Mouse (Mus musculus): ENCODE data around the gene Cpt2. TPM values are rescaled to one million over a fixed set of nuclear protein-coding genes. Genes with fewer than 3 reads are reported as not detected.

Cpt2 gene
- total RNA-seq, 1 experiment = 11.0 TPM

DNA sequence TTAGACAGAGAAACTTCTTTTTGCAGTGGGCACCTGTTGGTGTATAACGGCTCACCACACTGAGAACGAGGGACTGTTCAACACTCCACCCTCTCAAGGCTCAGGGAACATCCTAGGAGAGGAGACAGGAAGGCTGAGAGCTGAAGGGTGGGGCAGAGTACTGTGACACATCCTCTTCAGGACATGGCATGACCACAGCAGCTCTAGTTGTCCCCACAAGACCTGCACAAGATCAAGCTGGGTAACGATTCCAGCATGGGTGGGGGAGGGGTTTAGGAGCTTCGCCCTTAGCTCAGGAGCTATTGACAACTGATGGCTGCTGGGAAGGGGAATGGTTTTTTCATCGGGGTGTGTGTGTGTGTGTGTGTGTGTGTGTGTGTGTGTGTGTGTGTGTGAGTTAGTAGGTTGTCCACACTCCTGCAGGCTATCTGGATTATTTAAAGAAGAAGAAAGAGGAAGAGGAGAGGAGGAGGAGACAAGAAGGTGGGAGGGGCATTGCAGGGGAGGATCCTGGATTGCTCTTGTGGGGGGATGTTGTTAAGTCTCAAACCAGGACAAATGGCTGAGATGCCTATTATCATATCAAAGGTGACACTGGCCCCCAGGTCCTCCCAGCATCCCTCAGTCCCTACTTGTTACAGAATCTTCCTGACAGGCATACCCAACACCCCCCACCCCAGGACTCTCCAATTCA is 43.2 kb upstream of the Cpt2 start:
- DNase-seq (ENCODE audit: low read depth, low spot score) = no peak
- no peaks in the 10 kb centered on the region for H3K9me3 ChIP-seq (ENCODE audit: control insufficient read depth, insufficient read depth, low read depth, low read length)
- no peaks in the 10 kb centered on the region for H3K36me3 ChIP-seq (ENCODE audit: control insufficient read depth, insufficient read depth, low read length, poor library complexity, severe bottlenecking)
- no peak overlapping the region for H3K9ac ChIP-seq (ENCODE audit: insufficient read depth, low read depth, low read length, poor library complexity, severe bottlenecking)
- TF ChIP-seq ZC3H11A (IDR thresholded peaks at IDR 0.05; ENCODE audit: borderline replicate concordance, low read depth, low read length) = no peak
- no peak for TF ChIP-seq MAFK (IDR thresholded peaks at IDR 0.05; ENCODE audit: insufficient read depth, low read depth, low read length)
- no peak for TF ChIP-seq ZNF384 (IDR thresholded peaks at IDR 0.05; ENCODE audit: low read depth, low read length)
- TF ChIP-seq CHD2 (IDR thresholded peaks at IDR 0.05; ENCODE audit: low read depth, low read length) = no peak
- no peak for TF ChIP-seq HCFC1 (IDR thresholded peaks at IDR 0.05; ENCODE audit: borderline replicate concordance, insufficient read depth, low read length)
- in situ Hi-C loops (cut with MboI; ENCODE audit: low sequenced_read_pairs in 2 of 2, unreplicated experiment in 2 of 2) = no loop called here
- no peak overlapping the region for H3K4me3 ChIP-seq (ENCODE audit: insufficient read depth in 1 of 2, low read depth in 1 of 2, low read length in 2 of 2, poor library complexity in 1 of 2, severe bottlenecking in 1 of 2)
- H3K27ac ChIP-seq (ENCODE audit: insufficient read depth, low read depth, low read length, poor library complexity, severe bottlenecking) = no peak overlapping the region
- peaks cover 3 to 16% of the 10 kb centered on the region in 2 experiments; a peak in 1 of 4 replicates for H3K4me1 ChIP-seq (ENCODE audit: control insufficient read depth in 2 of 2, insufficient read depth in 2 of 2, low read length in 2 of 2, poor library complexity in 1 of 2)

DNA sequence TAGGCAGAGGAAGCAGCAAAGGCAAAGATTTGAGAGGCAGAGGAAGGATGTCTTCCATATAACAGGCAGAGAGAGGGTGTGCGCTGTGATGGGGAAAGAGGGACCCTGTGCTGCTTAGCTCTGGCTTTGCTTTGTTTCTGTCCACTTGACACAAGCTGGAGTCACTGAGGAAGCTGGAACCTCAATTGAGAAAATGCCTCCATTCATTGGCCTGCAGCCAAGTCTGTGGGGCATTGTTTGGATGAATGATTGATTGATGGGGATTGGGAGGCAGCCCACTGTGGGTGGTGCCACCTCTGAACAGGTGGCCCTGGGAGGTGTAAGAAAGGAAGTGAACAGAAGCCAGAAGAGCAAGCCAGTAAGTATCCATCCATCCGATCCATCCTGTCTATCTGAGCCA is 39.4 kb upstream of the Cpt2 start:
- no peak overlapping the region for H3K4me3 ChIP-seq (ENCODE audit: insufficient read depth in 1 of 2, low read depth in 1 of 2, low read length in 2 of 2, poor library complexity in 1 of 2, severe bottlenecking in 1 of 2)
- H3K9ac ChIP-seq (ENCODE audit: insufficient read depth, low read depth, low read length, poor library complexity, severe bottlenecking) = no peak overlapping the region
- H3K4me1 ChIP-seq (ENCODE audit: control insufficient read depth in 2 of 2, insufficient read depth in 2 of 2, low read length in 2 of 2, poor library complexity in 1 of 2) = peaks cover 0 to 10% of the 10 kb centered on the region in 2 experiments; a peak in 1 of 4 replicates
- H3K9me3 ChIP-seq (ENCODE audit: control insufficient read depth, insufficient read depth, low read depth, low read length) = no peaks in the 10 kb centered on the region
- DNase-seq (ENCODE audit: low read depth, low spot score) = no peak
- no peak overlapping the region for H3K27ac ChIP-seq (ENCODE audit: insufficient read depth, low read depth, low read length, poor library complexity, severe bottlenecking)
- H3K36me3 ChIP-seq (ENCODE audit: control insufficient read depth, insufficient read depth, low read length, poor library complexity, severe bottlenecking) = no peaks in the 10 kb centered on the region
- in situ Hi-C loops (cut with MboI; ENCODE audit: low sequenced_read_pairs in 2 of 2, unreplicated experiment in 2 of 2) = no loop called here
- no peak for TF ChIP-seq ZNF384 (IDR thresholded peaks at IDR 0.05; ENCODE audit: low read depth, low read length)
- no peak for TF ChIP-seq ZC3H11A (IDR thresholded peaks at IDR 0.05; ENCODE audit: borderline replicate concordance, low read depth, low read length)
- no peak for TF ChIP-seq MAFK (IDR thresholded peaks at IDR 0.05; ENCODE audit: insufficient read depth, low read depth, low read length)
- no peak for TF ChIP-seq CHD2 (IDR thresholded peaks at IDR 0.05; ENCODE audit: low read depth, low read length)
- no peak for TF ChIP-seq HCFC1 (IDR thresholded peaks at IDR 0.05; ENCODE audit: borderline replicate concordance, insufficient read depth, low read length)

DNA sequence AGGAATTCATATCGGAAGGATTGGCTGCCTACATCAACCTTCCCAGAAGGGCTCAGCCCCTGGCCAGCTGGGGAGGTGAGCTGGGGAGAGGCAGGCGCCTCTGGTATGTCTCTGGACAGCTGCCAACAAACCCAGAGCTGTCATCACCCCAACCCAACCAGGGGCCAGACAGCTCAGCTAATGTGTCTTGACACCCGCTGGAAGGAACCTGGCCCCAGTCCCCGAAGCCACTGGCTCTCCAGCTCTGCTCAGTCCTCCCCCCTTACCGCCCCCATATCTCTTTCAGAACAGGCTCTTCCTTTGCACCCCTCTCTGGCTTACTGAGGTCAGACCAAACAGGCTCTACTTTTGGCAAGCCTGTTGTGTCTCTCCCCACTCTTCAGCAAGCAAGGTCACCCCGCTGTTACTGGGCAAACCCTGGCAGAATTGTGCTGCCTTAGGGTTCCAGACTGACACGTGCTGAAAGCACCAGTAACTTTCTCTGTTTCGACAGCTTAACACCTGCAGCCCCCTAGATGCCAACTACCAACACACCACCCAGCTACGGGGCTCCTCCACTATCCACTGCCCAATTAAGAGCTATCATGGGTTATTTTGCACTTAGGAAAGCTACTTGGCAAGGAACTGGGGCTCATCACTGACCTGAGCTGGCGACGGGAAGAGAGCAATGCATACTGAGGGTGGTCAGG is 38.8 kb upstream of the Cpt2 start:
- in situ Hi-C loops (cut with MboI; ENCODE audit: low sequenced_read_pairs in 2 of 2, unreplicated experiment in 2 of 2) = no loop called here
- DNase-seq (ENCODE audit: low read depth, low spot score) = no peak
- Histone ChIP-seq H3K4me3 (ENCODE audit: insufficient read depth in 1 of 2, low read depth in 1 of 2, low read length in 2 of 2, poor library complexity in 1 of 2, severe bottlenecking in 1 of 2) (no peak overlapping the region), H3K9me3 (ENCODE audit: control insufficient read depth, insufficient read depth, low read depth, low read length) (no peaks in the 10 kb centered on the region), H3K4me1 (ENCODE audit: control insufficient read depth in 2 of 2, insufficient read depth in 2 of 2, low read length in 2 of 2, poor library complexity in 1 of 2) (peaks cover 0 to 10% of the 10 kb centered on the region in 2 experiments; a peak in 1 of 4 replicates), H3K36me3 (ENCODE audit: control insufficient read depth, insufficient read depth, low read length, poor library complexity, severe bottlenecking) (no peaks in the 10 kb centered on the region), H3K27ac (ENCODE audit: insufficient read depth, low read depth, low read length, poor library complexity, severe bottlenecking) (no peak overlapping the region), H3K9ac (ENCODE audit: insufficient read depth, low read depth, low read length, poor library complexity, severe bottlenecking) (no peak overlapping the region)
- TF ChIP-seq CHD2 (IDR thresholded peaks at IDR 0.05; ENCODE audit: low read depth, low read length) = no peak
- TF ChIP-seq ZNF384 (IDR thresholded peaks at IDR 0.05; ENCODE audit: low read depth, low read length) = no peak
- TF ChIP-seq HCFC1 (IDR thresholded peaks at IDR 0.05; ENCODE audit: borderline replicate concordance, insufficient read depth, low read length) = no peak
- TF ChIP-seq MAFK (IDR thresholded peaks at IDR 0.05; ENCODE audit: insufficient read depth, low read depth, low read length) = no peak
- TF ChIP-seq ZC3H11A (IDR thresholded peaks at IDR 0.05; ENCODE audit: borderline replicate concordance, low read depth, low read length) = no peak

DNA sequence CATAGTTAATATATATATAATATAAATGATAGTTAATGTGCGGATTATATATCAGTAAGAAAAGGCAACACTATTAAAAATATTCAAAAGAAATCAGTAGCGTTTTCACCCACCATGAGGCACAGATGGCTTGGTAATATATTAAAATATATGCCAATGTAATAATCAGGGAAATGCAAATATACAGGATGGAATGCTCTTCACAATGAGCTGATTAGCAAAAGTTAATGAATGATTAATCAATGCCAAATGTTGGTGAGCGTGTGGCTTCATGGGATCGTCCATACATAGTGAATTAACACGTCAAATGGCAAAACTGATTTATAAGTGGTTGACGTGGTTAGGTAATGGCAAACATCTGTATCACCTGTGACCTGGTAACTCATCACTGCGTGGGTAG is 35.1 kb upstream of the Cpt2 start:
- H3K27ac ChIP-seq (ENCODE audit: insufficient read depth, low read depth, low read length, poor library complexity, severe bottlenecking) = no peak overlapping the region

More for the DNA sequence above, 35.1 kb upstream of the Cpt2 start:
- in situ Hi-C loops (cut with MboI; ENCODE audit: low sequenced_read_pairs in 2 of 2, unreplicated experiment in 2 of 2) = no loop called here
- Histone ChIP-seq H3K4me1 (ENCODE audit: control insufficient read depth in 2 of 2, insufficient read depth in 2 of 2, low read length in 2 of 2, poor library complexity in 1 of 2) (no peaks in the 10 kb centered on the region), H3K9ac (ENCODE audit: insufficient read depth, low read depth, low read length, poor library complexity, severe bottlenecking) (no peak overlapping the region), H3K4me3 (ENCODE audit: insufficient read depth in 1 of 2, low read depth in 1 of 2, low read length in 2 of 2, poor library complexity in 1 of 2, severe bottlenecking in 1 of 2) (no peak overlapping the region), H3K36me3 (ENCODE audit: control insufficient read depth, insufficient read depth, low read length, poor library complexity, severe bottlenecking) (no peaks in the 10 kb centered on the region), H3K9me3 (ENCODE audit: control insufficient read depth, insufficient read depth, low read depth, low read length) (no peaks in the 10 kb centered on the region)
- DNase-seq (ENCODE audit: low read depth, low spot score) = no peak
- TF ChIP-seq ZC3H11A (IDR thresholded peaks at IDR 0.05; ENCODE audit: borderline replicate concordance, low read depth, low read length) = no peak
- no peak for TF ChIP-seq HCFC1 (IDR thresholded peaks at IDR 0.05; ENCODE audit: borderline replicate concordance, insufficient read depth, low read length)
- no peak for TF ChIP-seq ZNF384 (IDR thresholded peaks at IDR 0.05; ENCODE audit: low read depth, low read length)
- no peak for TF ChIP-seq CHD2 (IDR thresholded peaks at IDR 0.05; ENCODE audit: low read depth, low read length)
- no peak for TF ChIP-seq MAFK (IDR thresholded peaks at IDR 0.05; ENCODE audit: insufficient read depth, low read depth, low read length)
